Mouse (Mus musculus) bone marrow, adult 2 months (tissue): ENCODE data around the gene Phf14.

Source experiments
- CTCF ChIP-seq: fragments of 200-500 bp; IDR thresholded peaks from 2 replicates; pipeline ENCODE4 v1.5.1; 2011; ENCODE audit warnings: low read length, control low read depth; ENCODE audit not compliant: control insufficient read depth, insufficient read depth
- POLR2A ChIP-seq: fragments of 200-500 bp; IDR thresholded peaks from 2 replicates; pipeline ENCODE4 v1.6.1; 2011; ENCODE audit warnings: low read depth, mild to moderate bottlenecking, control low read depth, low read length, borderline replicate concordance; ENCODE audit not compliant: control insufficient read depth

DNA sequence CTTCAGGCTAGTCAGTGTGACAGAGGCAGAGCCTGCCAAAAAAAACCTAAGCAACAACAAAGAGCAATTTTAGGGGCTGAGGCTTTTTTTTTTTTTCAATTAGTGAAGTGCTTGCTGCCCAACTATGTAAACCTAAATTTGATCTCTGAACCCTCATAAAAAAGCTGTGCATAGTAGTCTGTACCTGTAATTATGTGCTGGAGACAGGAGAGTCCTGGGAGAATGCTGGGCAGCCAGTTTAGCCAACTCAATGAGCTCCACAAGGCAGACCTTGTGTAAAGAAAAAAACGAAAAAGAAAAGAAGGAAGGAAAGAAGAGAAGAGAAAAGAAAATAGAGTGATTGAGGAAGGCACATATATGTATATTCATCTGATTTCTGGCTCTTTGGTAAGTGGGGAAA, 112.1 kb downstream of the Phf14 start:
- no peak for TF ChIP-seq CTCF
- no peak for TF ChIP-seq POLR2A
